Mouse (Mus musculus) testis, postnatal 14 days (tissue): Measurements from ENCODE around the gene Mast4.

Source experiments
- DNase-seq: peaks from one replicate; pipeline ENCODE4 v3.0.0; 2021; ENCODE audit warnings: low spot score

The Mast4 gene

GRCm38 (mm10) chr13:103198210-103198940 lies 135.9 kb downstream of the Mast4 start:
- DNase-seq: no peak

DNA sequence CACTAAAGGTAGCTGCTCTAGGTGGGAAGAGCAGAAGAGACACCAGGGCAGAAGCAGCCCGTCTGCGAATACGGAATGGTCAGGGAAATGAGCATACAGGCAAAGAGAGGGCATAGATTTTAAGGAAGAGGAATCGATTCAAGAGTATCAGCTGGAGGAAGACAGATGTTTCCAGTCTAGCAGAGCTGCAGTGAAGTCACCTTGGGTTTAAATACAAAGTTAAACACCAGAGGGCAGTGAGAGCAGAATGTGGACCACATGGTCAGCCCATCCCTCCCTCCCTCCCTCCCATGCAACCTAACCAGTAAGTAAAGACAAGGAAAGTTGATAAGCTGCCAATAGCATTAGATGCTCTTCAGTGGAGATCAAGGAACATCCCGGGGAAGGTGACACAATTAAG lies 138.0 kb downstream of the Mast4 start:
- DNase-seq: no peak

- no peak for DNase-seq
Measured at GRCm38 (mm10) chr13:103195847-103196246, 138.4 kb downstream of the Mast4 start.

DNA sequence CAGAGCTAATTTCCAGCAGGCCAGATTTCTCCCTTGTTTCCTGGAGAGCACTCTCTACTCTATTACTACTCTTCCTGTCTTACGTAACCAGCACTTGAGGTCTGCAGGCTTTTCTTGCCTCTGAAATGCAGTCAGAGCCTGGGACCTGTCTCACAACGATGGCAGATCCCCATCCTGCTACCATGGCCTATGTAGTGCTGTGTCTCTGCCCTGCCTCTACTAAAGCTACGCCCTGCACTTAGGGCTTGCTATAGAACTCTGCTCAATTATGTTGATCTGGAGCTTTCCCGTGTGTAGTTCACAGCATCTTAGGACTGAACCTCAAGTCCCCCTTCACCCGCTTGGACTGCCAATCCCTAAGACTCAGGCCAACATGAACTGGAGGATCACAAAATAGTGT lies 150.7 kb downstream of the Mast4 start:
- DNase-seq: no peak

GRCm38 (mm10) chr13:103181836-103182235 lies 152.5 kb downstream of the Mast4 start:
- no peak for DNase-seq

DNA sequence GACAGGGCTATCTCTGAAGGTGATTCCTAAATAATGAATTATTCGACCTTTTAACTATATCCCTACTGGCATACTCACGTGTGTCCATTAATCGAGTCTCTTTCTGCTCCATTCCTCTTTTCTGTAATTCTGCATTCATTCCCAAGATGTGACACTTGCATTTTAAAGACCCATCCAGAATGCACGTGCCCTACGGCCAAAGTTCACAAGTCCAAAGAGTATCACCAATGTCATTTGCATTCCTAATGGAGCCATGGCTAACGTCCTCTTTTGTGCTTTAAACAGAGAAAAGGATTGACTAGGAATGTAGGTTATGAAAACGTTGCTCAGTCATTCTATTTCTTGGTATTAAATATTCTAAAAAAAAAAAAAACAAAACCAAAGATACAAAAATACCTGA lies 157.4 kb downstream of the Mast4 start:
- DNase-seq: no peak

DNA sequence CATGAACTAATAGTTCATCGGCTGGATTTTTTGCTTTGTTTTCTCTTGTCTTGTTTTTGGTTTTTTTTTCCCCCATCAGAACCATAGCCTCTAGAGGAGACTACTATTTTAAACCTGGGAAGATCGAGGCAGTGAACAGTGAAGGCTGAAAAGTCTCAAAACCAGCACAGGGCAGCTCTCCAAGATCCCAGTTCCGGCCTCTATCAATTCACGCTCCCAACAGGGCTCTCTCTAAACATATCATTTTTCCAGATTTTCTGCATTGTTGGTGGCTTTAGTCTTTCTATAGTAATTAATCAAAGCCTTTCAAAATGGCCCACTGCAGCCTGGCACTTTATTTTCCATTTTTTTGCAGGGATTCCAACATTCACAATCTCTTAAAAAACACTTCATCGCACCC lies 159.9 kb downstream of the Mast4 start:
- no peak for DNase-seq

GRCm38 (mm10) chr13:103173545-103174182 lies 160.6 kb downstream of the Mast4 start:
- DNase-seq: peak; percentile 38

DNA sequence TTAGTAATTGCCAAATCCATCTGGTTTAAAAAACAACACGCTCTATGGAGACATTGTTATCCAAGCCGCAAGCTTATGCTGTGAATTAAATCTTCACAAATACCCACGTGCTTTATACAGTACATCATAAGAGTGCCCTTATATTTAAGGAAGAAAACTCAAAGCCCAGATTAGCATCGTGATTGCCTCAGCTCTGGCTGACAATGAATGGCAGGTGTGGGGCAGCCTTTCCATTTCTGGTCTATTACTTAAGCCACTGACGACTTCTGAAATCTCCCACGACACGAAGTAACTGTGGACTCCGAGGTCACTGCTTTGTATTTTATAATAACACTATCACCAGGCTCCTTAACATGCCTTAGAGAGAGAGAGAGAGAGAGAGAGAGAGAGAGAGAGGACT lies 182.4 kb downstream of the Mast4 start:
- DNase-seq: no peak

- DNase-seq: no peak
Measured at GRCm38 (mm10) chr13:103151171-103151570, 183.1 kb downstream of the Mast4 start.

DNA sequence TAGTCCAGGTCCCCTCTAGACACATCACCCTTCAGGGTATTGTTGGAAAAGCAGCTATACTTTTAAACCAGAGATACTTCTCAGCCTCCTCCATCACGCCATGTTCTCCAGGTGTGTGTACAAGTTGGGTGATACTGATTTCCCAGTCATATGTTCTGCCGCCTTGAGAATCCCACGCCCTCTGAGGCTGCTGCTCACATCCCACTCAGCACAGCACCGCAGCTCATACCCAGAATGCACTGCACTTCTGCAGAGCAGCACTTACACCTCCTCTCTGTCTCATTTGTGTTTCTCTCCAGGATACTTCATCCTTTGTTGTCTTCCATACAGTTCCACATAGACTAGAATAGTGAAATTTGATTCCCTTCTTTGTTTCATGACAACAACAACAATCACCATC lies 183.6 kb downstream of the Mast4 start:
- no peak for DNase-seq

GRCm38 (mm10) chr13:103149415-103149814 lies 184.9 kb downstream of the Mast4 start:
- DNase-seq: no peak

DNA sequence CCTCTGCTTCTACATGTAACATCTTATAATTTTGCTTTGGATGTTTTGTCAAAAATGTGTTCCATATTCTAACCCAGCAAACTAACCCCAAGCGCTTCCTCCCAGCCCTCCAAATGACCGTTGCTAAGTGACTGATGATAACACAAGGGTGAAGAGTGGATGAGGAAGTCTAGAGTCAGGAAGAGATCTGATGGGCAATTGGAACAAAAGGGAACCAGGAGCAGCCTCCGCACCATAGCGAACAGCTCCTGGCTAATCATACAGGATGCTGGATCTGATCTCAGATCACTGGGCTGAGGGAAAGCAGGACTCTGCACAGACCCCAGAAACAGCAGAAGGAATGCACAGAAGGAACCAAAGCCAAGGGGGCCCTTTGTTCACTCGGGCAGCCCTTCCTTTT lies 190.0 kb downstream of the Mast4 start:
- DNase-seq: no peak

DNA sequence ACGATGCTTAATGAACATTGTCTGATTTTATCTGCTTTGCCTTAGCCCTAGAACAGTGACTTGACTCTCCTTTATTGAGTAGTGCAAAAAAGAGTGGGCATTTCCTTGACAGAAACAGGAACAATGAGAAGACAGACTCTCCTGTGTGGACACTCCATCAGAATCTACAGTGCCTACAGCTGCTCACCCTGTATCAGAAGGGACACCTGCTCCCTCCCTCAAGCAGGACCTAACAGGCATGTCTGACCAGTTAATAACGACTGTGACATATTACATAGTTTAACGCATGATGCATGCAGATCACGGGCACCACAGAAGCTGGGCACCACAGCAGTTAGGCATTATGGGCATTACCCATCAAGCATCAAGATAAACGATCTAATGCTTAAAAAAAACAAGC lies 193.0 kb downstream of the Mast4 start:
- no peak for DNase-seq

DNA sequence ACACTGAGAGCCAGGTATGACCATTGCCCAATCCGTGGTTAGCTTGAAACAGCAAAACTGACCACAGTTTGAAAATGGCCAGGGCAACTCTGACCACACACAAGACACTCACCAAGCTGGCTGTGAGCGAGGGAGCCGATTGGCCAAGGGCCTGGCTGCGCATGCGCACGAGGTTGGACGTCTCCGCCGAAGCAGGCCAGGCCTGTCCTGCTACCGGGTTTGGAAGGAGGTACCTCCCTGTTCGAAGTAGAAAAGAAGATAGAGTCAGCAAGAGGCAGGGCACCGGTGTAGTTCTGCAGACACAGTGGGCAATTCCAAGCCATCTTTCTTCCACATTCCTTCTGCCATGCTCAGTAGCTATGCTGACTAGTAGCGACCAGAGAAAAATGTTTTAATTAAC lies 194.2 kb downstream of the Mast4 start:
- peak; percentile 47 for DNase-seq

DNA sequence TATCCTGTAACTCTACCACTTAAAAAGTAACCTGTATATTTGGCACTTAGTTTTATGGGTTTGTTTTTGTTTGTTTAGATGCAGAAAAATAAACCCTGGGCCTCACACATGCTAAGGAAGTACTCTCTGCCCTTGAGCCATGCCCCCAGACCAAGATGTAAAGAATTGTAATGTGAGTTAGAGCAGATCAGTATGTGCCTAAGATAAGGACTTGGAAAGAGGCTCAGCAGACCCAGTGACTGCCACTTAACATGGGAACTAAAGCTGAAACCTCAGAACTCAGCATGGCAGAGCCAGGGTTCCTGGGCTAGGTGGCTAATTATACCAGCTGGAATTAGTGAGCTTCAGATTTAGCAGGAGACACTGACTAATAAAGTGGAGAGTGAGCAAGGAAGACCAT lies 196.0 kb downstream of the Mast4 start:
- no peak for DNase-seq

DNA sequence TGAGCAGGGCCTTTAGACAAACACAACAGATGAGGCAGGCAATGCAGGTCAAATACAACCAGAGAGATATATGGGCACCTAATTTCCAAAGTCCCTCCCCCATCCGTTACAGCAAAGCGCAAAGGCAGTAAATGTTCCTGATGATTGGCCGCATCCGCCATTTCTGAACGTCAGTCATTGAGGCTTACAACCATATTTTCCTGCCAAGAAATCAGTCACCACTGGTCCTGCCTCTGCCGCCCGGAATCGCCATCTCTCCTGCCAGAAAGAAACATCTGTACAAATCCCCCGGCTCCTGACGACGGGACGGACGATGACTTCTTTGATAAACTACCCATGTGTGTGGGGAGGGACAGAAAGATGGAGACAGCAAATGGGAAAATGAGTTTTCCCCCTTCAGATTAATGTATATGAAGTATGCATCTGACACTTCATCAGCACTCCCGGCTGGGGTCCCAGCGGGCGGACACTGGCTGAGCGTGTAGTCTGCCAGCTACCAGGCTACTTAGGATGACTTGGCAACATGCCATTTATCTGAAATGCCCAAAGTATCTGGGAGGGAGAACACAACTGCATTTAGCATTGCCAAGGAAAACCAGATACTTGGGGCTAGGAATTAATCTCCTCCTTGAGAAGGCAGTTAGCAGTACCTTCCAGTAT lies 198.9 kb downstream of the Mast4 start:
- no peak for DNase-seq

DNA sequence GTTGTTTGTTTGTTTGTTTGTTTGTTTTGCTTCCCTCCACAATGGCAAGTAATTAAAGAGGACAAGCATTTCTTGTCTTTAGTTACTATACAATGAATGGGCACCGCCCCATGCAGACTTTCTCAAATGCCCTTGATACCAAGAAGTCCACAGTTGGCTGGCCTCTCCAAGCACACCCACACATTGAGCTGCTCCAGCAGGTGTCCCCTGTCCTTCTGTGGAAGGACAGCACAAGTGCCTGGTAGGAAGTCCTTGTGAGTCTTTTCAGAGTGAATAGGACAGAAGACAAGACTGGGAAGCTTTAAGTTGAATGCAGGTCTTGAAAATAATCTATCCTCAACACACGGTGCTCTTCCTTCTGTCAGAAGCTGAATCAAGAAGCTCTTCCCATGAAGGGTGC lies 202.5 kb downstream of the Mast4 start:
- DNase-seq: no peak

DNA sequence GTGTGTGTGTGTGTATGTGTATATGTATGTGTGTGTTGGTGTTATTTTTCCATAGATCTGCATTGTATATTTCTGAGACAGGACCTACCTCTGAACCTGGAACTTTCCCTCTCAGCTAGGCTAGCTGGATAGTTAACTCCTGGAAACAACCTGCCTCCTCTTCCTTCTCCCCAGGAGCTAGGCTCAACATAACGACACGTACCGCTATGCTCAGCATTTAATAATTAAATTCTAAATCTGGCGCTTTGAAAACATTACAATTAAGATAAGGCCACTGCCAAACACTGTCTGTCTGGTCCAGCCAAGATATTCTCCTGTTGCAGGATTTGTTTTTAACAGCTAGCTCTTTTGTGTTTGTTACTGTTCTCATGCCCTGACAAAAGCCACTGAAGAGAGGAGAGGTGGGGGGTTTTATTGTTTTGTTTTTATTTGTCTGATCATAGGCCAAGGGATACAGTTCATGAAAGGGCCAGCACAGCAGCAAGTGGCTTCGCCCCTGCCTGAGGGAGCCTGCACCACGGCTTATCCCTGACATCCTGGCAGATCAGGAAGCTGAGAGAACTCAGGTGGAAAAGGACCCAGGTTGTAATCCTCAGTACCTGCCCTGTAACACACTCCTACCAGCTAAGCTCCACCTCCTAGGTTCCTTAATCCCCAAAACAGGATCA lies 205.0 kb downstream of the Mast4 start:
- no peak for DNase-seq

- no peak for DNase-seq
Measured at GRCm38 (mm10) chr13:103128729-103129128, 205.6 kb downstream of the Mast4 start.

GRCm38 (mm10) chr13:103127594-103127993 lies 206.7 kb downstream of the Mast4 start:
- DNase-seq: no peak

GRCm38 (mm10) chr13:103123716-103124115 lies 210.6 kb downstream of the Mast4 start:
- no peak for DNase-seq
